Mouse (Mus musculus): ENCODE measurements around the gene Map4k5.

DNA sequence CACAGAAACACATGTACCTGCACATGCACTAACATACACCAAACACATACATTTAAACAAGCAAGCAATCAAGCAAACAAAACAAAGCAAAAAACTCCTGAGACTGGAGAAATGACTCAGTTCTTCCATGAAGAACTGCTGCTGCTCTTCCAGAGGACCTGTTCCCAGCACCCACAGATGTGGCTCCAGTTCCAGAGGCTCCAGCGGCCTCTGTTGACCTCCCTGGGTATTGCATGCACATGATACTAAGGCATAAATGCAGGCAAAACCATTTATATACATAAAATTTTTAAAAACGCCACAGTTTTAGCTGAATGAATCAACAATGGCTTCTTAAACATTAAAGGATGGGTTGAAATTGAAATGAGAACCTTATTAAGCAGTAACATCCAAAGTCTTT lies 46.3 kb upstream of the Map4k5 start:
- no peak for TF ChIP-seq POLR2A (IDR thresholded peaks at IDR 0.05; ENCODE audit: insufficient read depth, low read length)
- peak; percentile 46 for TF ChIP-seq CTCF (IDR thresholded peaks at IDR 0.05; ENCODE audit: low read depth, low read length)

All from ES-Bruce4 (cell line).